Mouse (Mus musculus) lung, adult 18-20 months (tissue): ENCODE results near the gene Zfp354b.

Experiments used
- DNase-seq, 2 experiments: peaks; one replicate each; pipeline ENCODE4 v3.0.0; 2022; ENCODE audit warnings: mixed read lengths in 2 of 2

Gene Zfp354b

GRCm38 (mm10) chr11:50931451-50931866 is at the start of gene Zfp354b:
Zfp354b (minus strand) TSS chr11:50931633.
- peak; percentile 84 to 90 for DNase-seq

- DNase-seq, result no peak
These were observed 45.8 kb upstream of the Zfp354b start for GRCm38 (mm10) chr11:50977216-50977615.

- no peak for DNase-seq
These were observed 34.8 kb upstream of the Zfp354b start, which contains the start of gene Olfr1378 for GRCm38 (mm10) chr11:50966230-50966629. Olfr1378 (plus strand) TSS chr11:50966530.

- DNase-seq, result peak in 1 of 2 experiments; percentile 6
These were observed 33.5 kb upstream of the Zfp354b start for GRCm38 (mm10) chr11:50964886-50965285.

- no peak for DNase-seq
These were observed 22.2 kb upstream of the Zfp354b start, which contains the start of gene Prop1 for GRCm38 (mm10) chr11:50953665-50954064. Prop1 (minus strand) TSS chr11:50953765.

GRCm38 (mm10) chr11:50952290-50952689 is 20.9 kb upstream of the Zfp354b start:
- peak; percentile 18 to 59 for DNase-seq

- DNase-seq, result no peak
These were observed 12.1 kb upstream of the Zfp354b start, which contains the start of gene 4933414I15Rik for GRCm38 (mm10) chr11:50943506-50943905. 4933414I15Rik (minus strand) TSS chr11:50943765.

- no peak for DNase-seq
These were observed 11.0 kb upstream of the Zfp354b start for GRCm38 (mm10) chr11:50942386-50942785.

- peak in 1 of 2 experiments; percentile 10 for DNase-seq
These were observed 8.4 kb upstream of the Zfp354b start for GRCm38 (mm10) chr11:50939621-50940366.

GRCm38 (mm10) chr11:50938435-50938834 is 7.0 kb upstream of the Zfp354b start:
- no peak for DNase-seq

GRCm38 (mm10) chr11:50932040-50932439 is 607 bp upstream of the Zfp354b start:
- no peak for DNase-seq

- DNase-seq, result no peak
These were observed 412 bp downstream of the Zfp354b start for GRCm38 (mm10) chr11:50931021-50931420.

GRCm38 (mm10) chr11:50930469-50931014 is 891 bp downstream of the Zfp354b start:
- no peak for DNase-seq

GRCm38 (mm10) chr11:50915671-50916320 is 15.6 kb downstream of the Zfp354b start, which contains the start of gene Zfp2:
Zfp2 (minus strand) TSS chr11:50916165.
- DNase-seq, result peak; percentile 90 to 94

- DNase-seq, result no peak
These were observed 17.0 kb downstream of the Zfp354b start for GRCm38 (mm10) chr11:50914461-50914860.

- DNase-seq, result no peak
These were observed 18.1 kb downstream of the Zfp354b start for GRCm38 (mm10) chr11:50913301-50913700.

- DNase-seq, result no peak
These were observed 23.3 kb downstream of the Zfp354b start for GRCm38 (mm10) chr11:50908136-50908535.

GRCm38 (mm10) chr11:50897359-50897758 is 34.1 kb downstream of the Zfp354b start:
- no peak for DNase-seq

- DNase-seq, result no peak
These were observed 39.0 kb downstream of the Zfp354b start for GRCm38 (mm10) chr11:50892441-50892840.

- DNase-seq, result peak; percentile 90 to 92
These were observed 43.9 kb downstream of the Zfp354b start, which contains the start of gene Zfp454 for GRCm38 (mm10) chr11:50887390-50888128. Zfp454 (minus strand) TSS chr11:50887651.

- DNase-seq, result no peak
These were observed 44.5 kb downstream of the Zfp354b start for GRCm38 (mm10) chr11:50886933-50887293.

GRCm38 (mm10) chr11:50886231-50886932 is 45.1 kb downstream of the Zfp354b start:
- no peak for DNase-seq
